Mouse (Mus musculus) spleen, adult 18-20 months (tissue): Measurements from ENCODE around the gene Gzf1.

Experiments
- DNase-seq, 2 experiments: peaks; one replicate each; pipeline ENCODE4 v3.0.0; 2022; ENCODE audit warnings: mixed read lengths in 2 of 2

Gzf1 gene

DNA sequence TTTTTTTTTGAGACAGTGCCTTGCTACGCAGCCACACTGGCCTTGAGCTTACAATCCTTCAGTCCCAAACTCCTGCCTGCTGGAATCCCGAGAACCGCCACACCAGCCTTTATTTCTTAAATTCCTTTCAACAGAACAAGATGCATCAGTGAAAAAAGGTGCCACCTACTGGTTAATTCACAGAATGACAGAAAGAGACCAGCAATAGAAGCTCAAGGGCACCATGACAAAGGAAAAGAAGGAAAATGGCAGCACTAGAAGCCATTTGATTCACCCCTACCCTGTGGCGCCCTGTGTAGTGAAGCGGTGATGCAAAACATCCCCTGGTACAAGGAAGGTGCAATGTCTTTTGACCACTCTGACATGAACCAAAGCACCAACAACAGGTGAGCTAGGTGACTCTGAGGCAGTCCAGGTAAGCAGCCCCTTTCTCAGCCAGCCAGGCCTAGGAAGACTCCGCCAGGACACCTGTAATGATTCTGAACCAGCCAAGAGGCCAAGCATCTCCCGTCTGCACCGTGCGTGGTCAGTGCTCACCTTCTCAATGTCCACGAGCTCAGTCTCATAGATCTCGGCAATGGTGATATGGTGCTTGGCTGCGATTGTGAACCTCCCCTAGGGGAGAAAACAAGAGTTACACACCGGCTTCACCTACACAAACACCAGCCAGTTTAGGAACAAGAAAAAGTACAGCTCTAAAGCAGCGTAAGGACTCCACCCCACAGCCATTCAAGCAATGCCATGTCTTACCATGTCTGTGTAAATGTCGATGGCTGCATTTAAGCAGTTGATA, 25.8 kb downstream of the Gzf1 start:
- DNase-seq: no peak

- DNase-seq: no peak
Measured at GRCm38 (mm10) chr2:148707202-148707530, 26.3 kb downstream of the Gzf1 start.

DNA sequence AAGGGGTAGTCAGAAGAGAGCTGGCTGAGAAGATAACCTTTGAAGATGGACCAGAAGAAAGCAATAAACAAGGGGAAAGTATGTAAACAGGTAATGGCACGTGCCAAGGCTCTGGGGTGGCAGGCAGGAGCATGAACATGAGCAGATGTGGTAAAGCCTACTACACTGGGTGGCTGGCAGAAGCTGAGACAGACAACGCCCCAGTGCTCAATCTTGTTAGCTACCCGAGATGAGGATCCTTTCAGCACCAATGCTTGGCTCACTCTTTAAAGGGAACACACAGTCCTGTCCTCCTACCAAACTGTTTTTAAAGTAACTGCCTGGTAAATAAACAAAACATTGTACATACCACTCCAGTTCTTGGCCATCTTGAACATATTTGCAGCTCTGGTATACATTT, 31.5 kb downstream of the Gzf1 start:
- DNase-seq: no peak

GRCm38 (mm10) chr2:148717072-148717471, 36.2 kb downstream of the Gzf1 start:
- DNase-seq: no peak

DNA sequence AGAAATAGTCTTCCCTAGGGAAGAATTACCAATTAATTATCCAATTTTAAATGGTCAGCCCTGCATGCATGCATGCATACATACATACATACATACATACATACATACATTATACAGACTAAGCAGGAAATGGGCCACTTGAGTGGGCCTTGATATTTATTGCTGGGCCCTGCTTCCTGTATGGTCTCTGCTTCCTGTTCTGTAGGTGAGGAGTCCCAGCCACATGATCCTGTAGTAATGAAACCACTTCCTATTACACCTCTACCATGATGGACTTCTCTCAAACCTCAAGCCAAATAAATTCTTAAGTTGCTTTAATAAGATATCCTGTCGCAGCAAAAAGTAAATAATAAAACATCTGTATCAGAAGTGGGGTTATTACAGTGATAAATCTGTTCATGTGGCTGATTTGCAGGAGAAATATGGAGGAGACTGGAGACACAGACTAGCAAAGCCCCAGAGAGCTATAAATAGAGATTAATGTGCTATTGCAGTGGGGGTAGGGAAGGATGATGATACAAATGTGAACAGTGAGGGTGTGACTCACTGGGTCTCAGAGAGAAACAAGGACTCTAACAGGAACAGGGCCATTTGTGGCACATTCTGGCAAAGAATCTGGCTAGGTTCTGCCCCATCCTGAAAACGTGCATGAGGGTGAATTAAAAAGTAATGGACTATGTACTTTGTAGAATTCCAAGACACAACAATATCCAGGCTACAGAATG, 38.6 kb downstream of the Gzf1 start:
- DNase-seq: no peak

- DNase-seq: no peak
Measured at GRCm38 (mm10) chr2:148731614-148732326, 50.9 kb downstream of the Gzf1 start.

DNA sequence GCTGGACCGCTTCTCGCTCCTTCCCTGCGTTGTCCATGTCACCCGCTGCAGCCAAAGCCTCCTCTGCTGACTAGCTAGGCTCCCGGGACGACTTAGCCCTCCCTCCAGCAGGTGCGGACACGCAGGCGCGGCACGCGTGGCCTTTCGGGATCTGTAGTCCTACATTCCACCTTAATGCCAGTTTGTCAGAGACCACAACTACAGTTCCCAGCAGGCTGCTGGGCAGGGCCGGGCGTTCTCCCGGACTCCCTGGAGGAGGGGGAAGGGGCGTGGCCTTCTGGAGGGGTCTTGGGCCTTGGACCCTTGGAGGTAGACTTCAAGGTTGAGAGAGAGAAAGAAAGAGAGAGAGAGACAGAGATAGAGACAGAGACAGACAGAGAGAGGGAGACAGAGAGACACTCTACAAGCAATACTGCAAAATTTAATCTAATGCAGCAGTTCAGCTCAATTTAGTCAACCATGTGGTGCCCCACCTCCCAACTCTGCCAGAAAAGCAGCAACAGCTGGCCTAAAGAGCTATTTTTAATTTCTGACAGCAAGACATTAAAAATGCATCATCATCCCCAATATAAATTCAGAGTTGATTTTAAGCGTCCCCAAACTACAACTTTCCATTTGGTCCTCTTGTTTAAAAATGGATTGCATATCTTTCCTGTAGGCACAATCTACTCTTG, 51.6 kb downstream of the Gzf1 start, which contains the start of gene Napb:
Gene Napb, minus strand, starts transcription at position 141 of the 674 bp plus-strand sequence.
- peak; percentile 59 to 66 for DNase-seq
